9 mouse cellular contexts compared by ENCODE assay signal in genomic region chr7:139300423-139300822, GRCm38 (mm10). TPM values are rescaled to one million over a fixed set of nuclear protein-coding genes. Genes with fewer than 3 reads are reported as not detected.
A peak's percentile ranks its signal among the peaks of the same experiment; 100 is the strongest.
DNase-seq lines count a peak whose midpoint lies in the region.
"Had no signal": no experiment of that assay in that cellular context is flagged by ENCODE, and none has a peak within 500 bp of the region (broad histone marks: within the 10 kb centered on the region; RNA-seq: fewer than 3 reads in every experiment).

No protein-coding gene starts in this region.

- intact Hi-C loops in left cerebral cortex, postnatal 10 days (cut with DNase I) = loop anchor here (5.0 to 10.0 kb wide), 2 partner anchors 87 to 284 kb away; partner anchors contain the start of genes Inpp5a and Nkx6-2

- DNase-seq in kidney, adult 18-20 months = peak; percentile 65
- DNase-seq in kidney, postnatal 14 days = no peak
- peak; percentile 90 for DNase-seq in adrenal gland, adult 2 months
- DNase-seq in cerebellum, adult 11 months = peak; percentile 91
- peak; percentile 30 to 58 for DNase-seq in left cerebral cortex, postnatal 10 days (ENCODE audit: extremely low spot score in 1 of 2, low spot score in 2 of 2)
- no peak for DNase-seq in spleen, postnatal 36 days (ENCODE audit: low spot score in 2 of 2)
- no peak for DNase-seq in thymus, postnatal 0 days (ENCODE audit: low spot score)
- DNase-seq in heart, adult 18-20 months = no peak
- DNase-seq: lung, postnatal 10 days had no signal

RNA-seq across cellular contexts. Expression of gene Pwwp2b, which starts 52.1 kb away (rescaled TPM):
- total RNA-seq in adrenal gland, adult 2 months (2021) = 10 to 100 TPM in 1 of 2 experiments, 1 to 10 TPM in 1; 8.9 to 16.1 TPM
- polyA plus RNA-seq in adrenal gland, adult 2 months (2012; rRNA removed) = 19.6 and 24.4 TPM in 2 replicates
- total RNA-seq in left cerebral cortex, postnatal 10 days (2021) = 10 to 100 TPM in 1 of 2 experiments, 1 to 10 TPM in 1; 8.5 to 11.0 TPM
- polyA plus RNA-seq in thymus, postnatal 0 days (2015; fragmentation: Nextera tagmentation; extraction: Ambion mirVana) = 3.7 and 3.9 TPM in 2 replicates
- total RNA-seq in heart, adult 18-20 months (2021) = 10 to 100 TPM in 1 of 2 experiments, 1 to 10 TPM in 1; 8.8 to 11.3 TPM

Comparison
In these comparisons a context has a peak if more than half of its experiments do, and no peak if none do; other contexts are left out.
1. DNase-seq: peak in kidney, adult 18-20 months (single experiment), adrenal gland, adult 2 months (single experiment), cerebellum, adult 11 months (single experiment) and left cerebral cortex, postnatal 10 days (2 of 2); none in kidney, postnatal 14 days (single experiment), spleen, postnatal 36 days (0 of 2), thymus, postnatal 0 days (single experiment) and heart, adult 18-20 months (0 of 2).